ENCODE assay signal across 8 mouse cellular contexts in the genomic region with DNA sequence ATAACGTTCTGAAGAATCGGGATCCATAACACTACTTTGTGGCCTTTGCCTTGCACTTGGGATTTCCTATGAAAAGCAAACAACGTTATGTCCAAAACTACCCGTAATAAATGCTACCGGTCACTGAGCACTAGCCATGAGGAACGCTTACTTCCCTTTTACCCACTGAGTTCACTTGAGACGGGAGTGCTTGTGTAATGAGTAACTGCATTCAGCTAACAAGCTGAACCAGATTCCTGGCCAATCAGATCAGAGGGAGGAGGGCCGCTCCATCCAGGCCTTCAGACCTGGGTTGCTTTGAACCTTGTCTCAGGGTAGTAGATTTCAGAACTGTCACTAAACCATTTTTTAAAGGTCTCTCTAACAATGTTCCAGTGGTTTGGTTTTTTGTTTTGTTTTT.
DNase-seq lines count a peak whose midpoint lies in the region; ATAC-seq and TF ChIP-seq lines count a peak whose summit lies in the region.

No protein-coding gene starts in this region.

- H3K9ac ChIP-seq in heart, postnatal 0 days (replicated peaks; ENCODE audit: low read depth, low read length): no peak overlapping the region
- no peak overlapping the region for H3K9ac ChIP-seq in liver, postnatal 0 days (replicated peaks)
- H3K9ac ChIP-seq in neural tube, embryonic 15.5 days (replicated peaks): no peak overlapping the region

- no peak for ATAC-seq in heart, postnatal 0 days (ENCODE audit: insufficient read depth, low read depth)
- ATAC-seq in liver, postnatal 0 days: peak; percentile 94
- ATAC-seq in neural tube, embryonic 15.5 days (ENCODE audit: low FRiP score): no peak
- ATAC-seq in erythroid progenitor cell, adult 5-6 weeks (replicated peaks; ENCODE audit: low FRiP score, poor library complexity, severe bottlenecking): no peak

- peak; percentile 80 for DNase-seq in urinary bladder, postnatal 14 days (ENCODE audit: low spot score)
- no peak for DNase-seq in urinary bladder, postnatal 10 days (ENCODE audit: low spot score)
- DNase-seq in heart, postnatal 0 days (ENCODE audit: low spot score): peak; percentile 36
- DNase-seq in liver, postnatal 0 days: peak; percentile 42
- peak; percentile 55 to 66 for DNase-seq in urinary bladder, postnatal 36 days (ENCODE audit: low spot score in 2 of 2)
- no peak for DNase-seq in cerebellum, postnatal 4 days (ENCODE audit: low spot score in 2 of 2)

- no peak overlapping the region for H3K4me2 ChIP-seq in heart, postnatal 0 days (ENCODE audit: low read depth, low read length)
- peak overlapping the region; percentile 38 for H3K4me2 ChIP-seq in liver, postnatal 0 days (ENCODE audit: low read depth, low read length)
- H3K4me2 ChIP-seq in neural tube, embryonic 15.5 days: no peak overlapping the region

- H3K27ac ChIP-seq in heart, postnatal 0 days (ENCODE audit: low read depth): peak overlapping the region; percentile 1; the same call in 1 of the 2 replicates
- peak overlapping the region; percentile 76 for H3K27ac ChIP-seq in liver, postnatal 0 days (ENCODE audit: low read depth)
- H3K27ac ChIP-seq in neural tube, embryonic 15.5 days (replicated peaks): no peak overlapping the region

- TF ChIP-seq CTCF in heart, postnatal 0 days (IDR thresholded peaks at IDR 0.05; ENCODE audit: low read depth): no peak
- no peak for TF ChIP-seq CTCF in liver, postnatal 0 days (IDR thresholded peaks at IDR 0.05; ENCODE audit: low read depth)

- H3K27me3 ChIP-seq in heart, postnatal 0 days (ENCODE audit: control insufficient read depth, insufficient read depth, low read length): no peaks in the 10 kb centered on the region
- H3K27me3 ChIP-seq in liver, postnatal 0 days (ENCODE audit: insufficient read depth, low read length): no peaks in the 10 kb centered on the region
- H3K27me3 ChIP-seq in neural tube, embryonic 15.5 days (replicated peaks): no peaks in the 10 kb centered on the region

- H3K4me1 ChIP-seq in heart, postnatal 0 days (ENCODE audit: control insufficient read depth, insufficient read depth): peaks cover 40% of the 10 kb centered on the region
- H3K4me1 ChIP-seq in liver, postnatal 0 days (ENCODE audit: insufficient read depth): peaks cover 17% of the 10 kb centered on the region
- H3K4me1 ChIP-seq in neural tube, embryonic 15.5 days: peaks cover 42% of the 10 kb centered on the region

- H3K9me3 ChIP-seq in heart, postnatal 0 days (replicated peaks; ENCODE audit: control insufficient read depth, low read length): no peaks in the 10 kb centered on the region
- H3K9me3 ChIP-seq in liver, postnatal 0 days (ENCODE audit: low read length): no peaks in the 10 kb centered on the region
- no peaks in the 10 kb centered on the region for H3K9me3 ChIP-seq in neural tube, embryonic 15.5 days (replicated peaks)

- WGBS in heart, postnatal 0 days: 51% methylated on average over 8 of the region's 8 CpGs
- WGBS in liver, postnatal 0 days (ENCODE audit: insufficient replicate concordance): 20% methylated on average over 8 of the region's 8 CpGs
- WGBS in neural tube, embryonic 15.5 days: 48% methylated on average over 8 of the region's 8 CpGs

- no peak overlapping the region for H3K4me3 ChIP-seq in heart, postnatal 0 days (ENCODE audit: low read depth, low read length)
- H3K4me3 ChIP-seq in liver, postnatal 0 days (ENCODE audit: low read depth, low read length): no peak overlapping the region
- no peak overlapping the region for H3K4me3 ChIP-seq in neural tube, embryonic 15.5 days (replicated peaks)

- no peaks in the 10 kb centered on the region for H3K36me3 ChIP-seq in heart, postnatal 0 days (replicated peaks; ENCODE audit: control insufficient read depth, insufficient read depth, low read length)
- H3K36me3 ChIP-seq in liver, postnatal 0 days (replicated peaks; ENCODE audit: insufficient read depth, low read length): peaks cover 5% of the 10 kb centered on the region; the same call in 1 of the 2 replicates
- H3K36me3 ChIP-seq in neural tube, embryonic 15.5 days: no peaks in the 10 kb centered on the region

- no peak for TF ChIP-seq EP300 in heart, postnatal 0 days (IDR thresholded peaks at IDR 0.05; ENCODE audit: low read depth)
- peak; percentile 34; the same call in 1 of the 2 replicates for TF ChIP-seq EP300 in liver, postnatal 0 days (IDR thresholded peaks at IDR 0.05; ENCODE audit: low read depth)

Comparison
In these comparisons a context has a peak if more than half of its experiments do, and no peak if none do; other contexts are left out.
1. DNase-seq: peak in urinary bladder, postnatal 14 days (single experiment), heart, postnatal 0 days (single experiment), liver, postnatal 0 days (single experiment) and urinary bladder, postnatal 36 days (2 of 2); none in urinary bladder, postnatal 10 days (single experiment) and cerebellum, postnatal 4 days (0 of 2).